Mouse (Mus musculus) right cerebral cortex, postnatal 4 days (tissue): ENCODE results near the gene Zfp740.
"Not testable (repeated sequence)": the region's sequence is repeated elsewhere in the genome, so short reads cannot be mapped to it uniquely, and the experiment has no call there.

Source experiments
- DNase-seq: peaks from one replicate; pipeline ENCODE4 v3.0.0-alpha.2; 2022

Zfp740 gene

GRCm38 (mm10) chr15:102192820-102193386, 10.1 kb upstream of the Zfp740 start:
- DNase-seq = no peak

DNA sequence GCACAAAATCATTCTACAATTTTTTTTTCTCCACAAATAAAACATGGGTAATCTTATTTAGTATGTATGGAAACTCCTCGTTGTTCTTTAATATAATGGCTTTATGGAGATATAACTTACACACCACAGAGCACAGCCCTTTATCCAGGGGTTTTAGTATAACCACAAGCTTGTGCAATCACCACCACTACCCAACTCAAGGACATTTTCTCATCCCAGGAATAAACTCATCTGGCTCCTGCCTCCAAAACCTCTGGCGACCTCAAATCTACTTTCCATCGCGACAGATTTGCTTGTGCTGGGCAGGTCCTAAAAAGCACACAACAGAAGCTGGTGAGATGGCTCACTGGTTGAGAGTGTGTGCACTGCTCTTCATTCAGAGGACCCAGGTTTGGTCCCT, 9.4 kb upstream of the Zfp740 start:
- DNase-seq = no peak

DNA sequence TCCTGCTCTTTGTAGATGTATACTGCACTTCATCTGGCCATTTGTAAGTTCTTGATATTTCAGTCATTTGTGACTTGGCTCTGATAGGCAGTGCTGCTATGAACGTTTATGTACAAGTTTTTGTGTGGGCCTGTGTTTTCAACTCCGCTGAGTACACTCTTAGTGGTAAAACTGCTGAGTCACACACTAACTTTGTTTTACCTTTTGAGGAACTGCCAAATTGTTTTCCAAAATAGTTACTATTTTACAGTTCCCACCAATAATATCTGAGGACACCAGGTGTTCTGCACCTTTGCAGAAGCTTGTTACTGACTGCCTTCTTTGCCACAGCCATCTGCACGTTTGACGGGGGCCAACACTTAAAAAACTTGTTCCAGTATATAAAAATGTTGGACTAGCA, 8.6 kb upstream of the Zfp740 start:
- DNase-seq = no peak

GRCm38 (mm10) chr15:102195373-102195772, 7.7 kb upstream of the Zfp740 start:
- no peak for DNase-seq

GRCm38 (mm10) chr15:102198841-102199240, 4.2 kb upstream of the Zfp740 start:
- no peak for DNase-seq

DNA sequence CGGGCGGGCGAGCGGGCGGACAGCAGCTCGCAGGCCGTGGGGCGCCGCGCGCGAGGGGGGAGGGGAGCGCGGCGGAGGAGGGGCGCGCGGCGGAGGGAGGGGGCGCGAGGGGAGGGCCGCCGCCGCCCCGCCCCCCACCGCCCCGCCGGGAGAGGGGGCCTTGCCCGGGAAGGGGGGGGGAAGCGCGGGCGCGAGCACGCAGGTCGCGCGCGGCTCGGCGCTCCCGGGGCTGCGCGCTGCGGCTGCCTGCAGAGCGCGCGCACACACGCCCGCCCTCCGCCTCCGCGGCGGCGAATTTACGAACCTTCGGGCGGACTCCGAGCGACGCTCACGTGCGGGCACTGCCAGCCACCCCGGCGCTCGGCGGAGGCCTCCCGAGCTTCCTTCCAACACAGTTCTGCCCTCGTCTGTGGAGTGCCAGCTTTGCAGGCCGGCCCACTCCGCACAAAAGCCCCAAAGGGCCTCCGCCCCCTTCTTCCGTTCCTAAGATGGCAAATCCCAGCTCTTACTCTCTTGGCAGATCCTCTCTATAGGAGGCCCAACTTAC, 859 bp downstream of the Zfp740 start:
- peak; percentile 78 for DNase-seq

DNA sequence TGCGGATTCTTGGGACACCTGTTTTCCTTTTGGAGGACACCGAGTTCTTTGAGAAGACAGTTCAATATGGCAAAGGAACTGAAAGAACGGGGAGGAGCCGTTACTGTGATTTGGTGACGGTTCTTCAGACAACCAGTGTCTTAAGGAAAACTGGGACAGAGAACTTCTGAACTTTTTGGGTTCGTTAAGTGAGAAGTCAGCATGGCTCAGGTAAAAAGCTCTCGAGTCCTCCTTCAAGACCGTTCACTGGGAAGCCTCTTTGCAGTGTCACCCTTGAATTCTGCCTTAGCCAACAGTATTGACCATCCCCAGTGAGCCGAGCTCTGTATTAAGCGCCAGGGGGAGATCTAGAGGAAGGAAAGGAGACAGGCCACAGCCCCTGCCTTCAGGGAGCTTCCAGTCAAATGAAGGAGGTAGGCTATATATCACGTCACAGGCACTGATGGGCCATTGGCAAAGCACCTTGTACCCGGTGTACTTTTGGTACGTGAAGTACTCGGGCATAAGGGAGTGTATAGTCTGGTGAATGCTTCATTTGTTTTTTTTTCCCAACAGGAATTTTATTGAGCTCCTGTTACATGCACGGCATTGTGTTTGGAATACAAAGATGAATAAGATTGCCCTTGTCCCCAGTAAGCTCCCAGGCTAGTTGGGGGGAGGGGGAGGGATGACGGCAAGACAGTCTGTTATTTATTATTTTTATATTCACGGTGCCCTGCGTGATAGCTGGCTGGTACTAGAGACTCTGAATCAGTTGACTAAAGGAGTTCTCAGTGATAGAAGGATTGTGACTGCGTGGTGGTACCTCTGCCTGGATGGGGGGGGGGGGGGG, 1.8 kb downstream of the Zfp740 start, which contains the start of gene Csad:
TSS of gene Csad (minus strand) at position 51 of the 832 bp plus-strand sequence.
- no peak for DNase-seq

DNA sequence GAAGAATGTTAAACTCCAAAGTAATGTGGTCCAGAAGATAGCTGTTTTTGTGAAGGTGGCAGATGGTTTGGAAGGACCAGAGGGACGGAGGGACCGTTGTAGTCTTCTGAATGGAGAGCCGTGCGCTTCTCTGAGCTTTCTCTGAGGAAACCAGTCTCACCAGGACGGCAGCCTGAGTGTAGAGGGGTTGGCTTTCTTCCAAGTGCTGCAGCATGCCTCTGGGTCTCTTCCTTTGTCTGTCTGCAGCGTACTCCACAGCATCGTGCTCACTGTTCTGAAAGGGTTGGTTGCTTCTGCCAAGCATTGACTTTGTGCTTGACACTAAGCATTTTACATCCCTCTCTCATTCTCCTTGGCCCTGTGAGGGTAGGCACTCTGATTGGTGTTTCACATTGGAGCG, 2.7 kb downstream of the Zfp740 start:
- DNase-seq = peak; percentile 29

DNA sequence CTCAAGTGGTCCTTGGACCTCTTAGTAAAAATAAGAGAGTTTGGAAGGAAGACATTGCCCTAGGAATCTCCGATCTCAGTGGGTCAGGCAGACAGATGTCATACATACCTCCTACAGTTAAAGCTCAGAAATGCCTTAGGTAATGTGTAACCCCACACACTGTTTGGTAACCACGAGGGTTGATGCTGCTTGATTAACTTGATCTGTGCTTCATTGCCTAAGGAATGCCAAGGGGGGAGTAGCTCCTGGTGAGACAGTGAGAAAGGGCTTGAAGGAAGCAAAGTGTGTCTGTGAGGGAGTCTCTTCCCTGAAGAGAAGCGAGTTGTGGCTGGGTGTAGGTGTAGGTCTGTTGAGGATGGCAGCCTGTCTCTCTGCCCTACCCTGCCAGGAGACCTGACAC, 4.3 kb downstream of the Zfp740 start:
- DNase-seq = no peak

- no peak for DNase-seq
These were observed 5.1 kb downstream of the Zfp740 start for GRCm38 (mm10) chr15:102208092-102208561.

DNA sequence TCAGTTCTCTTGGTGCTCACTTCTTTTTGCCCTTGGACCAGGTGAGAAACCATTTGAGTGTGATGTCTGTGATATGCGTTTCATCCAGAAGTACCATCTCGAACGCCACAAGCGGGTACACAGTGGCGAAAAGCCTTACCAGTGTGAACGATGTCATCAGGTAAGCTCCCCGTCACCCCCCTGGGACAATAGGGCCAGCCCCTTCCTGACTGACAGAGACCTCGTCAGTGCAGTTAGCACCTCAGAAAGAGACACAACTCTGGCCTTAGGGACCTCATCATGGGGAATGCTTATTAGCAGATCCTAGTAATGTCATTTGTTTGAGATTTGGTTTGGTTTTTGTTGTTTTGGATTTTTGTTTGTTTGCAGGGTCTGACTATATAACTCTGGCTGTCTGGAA, 6.1 kb downstream of the Zfp740 start:
- no peak for DNase-seq

GRCm38 (mm10) chr15:102210816-102211215, 7.8 kb downstream of the Zfp740 start:
- DNase-seq = no peak

DNA sequence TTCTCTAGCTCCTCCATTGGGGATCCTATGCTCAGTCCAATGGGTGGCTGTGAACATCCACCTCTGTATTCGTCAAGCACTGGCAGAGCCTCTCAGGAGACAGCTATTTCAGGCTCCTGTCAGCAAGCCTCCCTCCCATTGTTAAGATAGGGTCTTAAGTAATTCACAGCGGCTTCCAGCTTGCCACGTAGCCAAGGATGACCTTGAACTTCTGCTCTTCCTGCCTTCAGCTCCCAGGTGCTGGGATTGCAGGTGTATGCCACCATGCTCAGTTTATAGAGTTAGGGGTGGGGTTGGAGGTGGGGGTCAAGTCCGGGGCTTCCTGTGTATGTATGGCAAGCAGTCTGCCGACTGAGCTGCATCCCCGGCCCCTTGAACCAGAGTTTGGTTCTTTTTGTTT, 8.8 kb downstream of the Zfp740 start:
- no peak for DNase-seq

- no peak for DNase-seq
These were observed 11.1 kb downstream of the Zfp740 start for GRCm38 (mm10) chr15:102214132-102214531.

DNA sequence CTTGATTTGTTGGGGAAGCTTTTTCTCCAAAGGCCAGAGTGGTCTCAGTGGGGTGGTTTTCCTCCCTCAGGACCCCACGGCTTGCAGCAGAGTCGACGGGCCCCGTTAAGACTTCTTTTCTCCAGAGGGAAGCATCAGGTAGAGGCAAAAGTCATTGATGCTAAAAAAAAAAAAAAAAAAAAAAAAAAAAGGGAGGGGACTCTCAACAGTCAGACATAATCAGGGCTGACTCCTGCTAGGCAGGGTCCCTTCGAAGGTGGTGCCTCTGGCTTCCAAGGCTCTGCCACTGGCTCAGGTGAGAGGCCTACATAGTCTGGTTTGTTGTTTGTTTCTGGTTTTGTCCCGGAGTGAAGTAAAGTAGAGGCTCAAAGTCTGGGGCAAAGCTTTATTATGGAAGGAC, 12.6 kb downstream of the Zfp740 start:
- DNase-seq = no peak

GRCm38 (mm10) chr15:102216459-102217228, 13.6 kb downstream of the Zfp740 start:
- DNase-seq = no peak

DNA sequence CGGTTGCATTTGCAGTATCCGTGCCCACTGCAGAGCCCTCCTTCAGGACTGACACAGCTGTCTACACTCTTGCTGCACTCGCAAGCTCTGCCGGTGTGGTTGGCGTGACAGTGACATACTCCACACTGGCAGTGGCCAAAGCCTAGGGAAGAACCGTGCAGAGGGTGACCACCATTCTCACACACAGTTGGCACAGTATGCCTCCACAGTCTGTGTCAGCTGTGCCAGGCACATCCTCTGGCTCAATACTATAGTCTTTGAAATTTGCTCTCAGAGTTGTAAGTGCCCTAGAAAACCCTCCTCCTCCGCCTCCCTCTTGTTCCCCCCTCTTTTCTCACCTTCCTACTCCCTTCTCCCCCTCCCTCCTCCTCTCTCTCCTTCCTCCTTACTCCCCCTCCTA, 14.3 kb downstream of the Zfp740 start:
- no peak for DNase-seq

GRCm38 (mm10) chr15:102222386-102222785, 19.3 kb downstream of the Zfp740 start:
- peak; percentile 36 for DNase-seq

DNA sequence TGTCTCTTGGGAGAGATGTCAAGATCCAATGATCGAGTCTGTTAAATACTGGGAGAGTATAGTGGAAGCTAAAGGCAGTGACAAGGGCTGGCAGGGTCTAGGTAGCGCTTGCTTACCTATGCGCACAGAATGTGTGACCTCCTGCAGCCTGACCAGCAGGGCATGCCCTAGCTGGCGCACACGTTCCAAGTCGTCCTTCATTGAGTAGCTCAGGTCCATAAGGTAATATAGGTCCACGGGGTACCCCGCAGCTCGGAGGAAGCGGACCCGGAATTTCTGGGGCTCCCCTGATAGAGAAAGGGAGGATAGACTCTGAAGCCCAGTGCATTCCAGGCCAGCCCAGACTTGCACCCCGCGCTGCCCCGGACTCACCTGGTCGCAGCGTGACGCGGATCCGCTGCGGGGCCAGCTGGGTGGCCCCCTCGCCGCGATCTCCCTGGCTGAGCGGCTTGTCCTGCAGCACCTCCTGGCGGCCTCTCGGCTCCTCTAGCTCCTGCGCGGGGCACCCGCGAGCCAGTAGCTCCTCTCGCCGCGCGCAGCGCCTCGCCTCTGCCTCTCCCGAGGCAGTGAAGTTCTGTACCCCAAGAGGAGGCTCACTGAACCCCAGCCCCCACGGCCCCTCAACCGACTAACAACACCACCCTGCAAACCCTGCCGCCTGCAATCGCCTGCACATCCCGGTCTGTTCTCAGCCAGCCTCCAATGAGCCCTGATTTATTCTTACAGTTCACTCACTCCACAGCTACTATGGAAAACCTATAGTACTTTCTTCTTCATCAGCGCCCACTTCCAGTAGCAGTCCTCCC, 21.3 kb downstream of the Zfp740 start:
- DNase-seq = peak; percentile 81

GRCm38 (mm10) chr15:102224992-102225617, 22.1 kb downstream of the Zfp740 start:
- DNase-seq = no peak

GRCm38 (mm10) chr15:102225619-102226018, 22.6 kb downstream of the Zfp740 start:
- not testable (repeated sequence) for DNase-seq
